Mouse (Mus musculus) hindbrain, embryonic 14.5 days (tissue): ENCODE data around the gene Kif3a. TPM values are rescaled to one million over a fixed set of nuclear protein-coding genes. Genes with fewer than 3 reads are reported as not detected.

ENCODE experiments used
- ATAC-seq: fragments of 200-750 bp; cut with Nextera tagmentation; 2 replicates; pipeline ENCODE4 v1.8.0; 2017; ENCODE audit warnings: moderate number of reproducible peaks, mild to moderate bottlenecking, moderate TSS enrichment, moderate library complexity; ENCODE audit not compliant: low FRiP score
- DNase-seq: peaks from one replicate; pipeline ENCODE4 v3.0.0-alpha.2; 2015; ENCODE audit warnings: low spot score
- H3K27ac ChIP-seq: fragments of 300-500 bp; sonication (generic); 2 replicates; pipeline ENCODE4 v1.5.1; 2014; ENCODE audit warnings: mild to moderate bottlenecking, moderate library complexity
- H3K27me3 ChIP-seq: fragments of 300-500 bp; sonication (generic); 2 replicates; pipeline ENCODE4 v1.6.1; 2014; ENCODE audit warnings: mild to moderate bottlenecking, low read length, mixed read lengths; ENCODE audit not compliant: control insufficient read depth, insufficient read depth
- H3K36me3 ChIP-seq: fragments of 300-500 bp; sonication (generic); replicated peaks from 2 replicates; pipeline ENCODE4 v1.6.1; 2014; ENCODE audit not compliant: control insufficient read depth, insufficient read depth
- H3K4me1 ChIP-seq: fragments of 300-500 bp; sonication (generic); replicated peaks from 2 replicates; pipeline ENCODE4 v1.6.1; 2014; ENCODE audit warnings: antibody characterized with exemption, low read length, mixed read lengths; ENCODE audit not compliant: control insufficient read depth, insufficient read depth
- H3K4me2 ChIP-seq: fragments of 300-500 bp; sonication (generic); replicated peaks from 2 replicates; pipeline ENCODE4 v1.6.1; 2014; ENCODE audit warnings: mild to moderate bottlenecking, moderate library complexity
- H3K4me3 ChIP-seq: fragments of 300-500 bp; sonication (generic); replicated peaks from 2 replicates; pipeline ENCODE4 v1.5.1; 2014; ENCODE audit warnings: mild to moderate bottlenecking, low read length
- H3K9ac ChIP-seq: fragments of 300-500 bp; sonication (generic); 2 replicates; pipeline ENCODE4 v1.6.1; 2014
- H3K9me3 ChIP-seq: fragments of 300-500 bp; sonication (generic); 2 replicates; pipeline ENCODE4 v1.6.1; 2016; ENCODE audit warnings: low read length; ENCODE audit not compliant: control insufficient read depth
- WGBS: fragments of 180-500 bp; shearing (Covaris S2); extraction: QIAGEN DNeasy Blood & Tissue Kit; methylation state at CpG from one replicate; pipeline ENCODE4 v1.1.7; 2014; 5-methylcytosine and 5-hydroxymethylcytosine counted together
- polyA plus RNA-seq: library from polyadenylated mRNA; unstranded; fragments of >200 nt; fragmentation: Nextera tagmentation; extraction: Ambion mirVana; gene quantifications from 2 replicates; pipeline ENCODE4 v1.2.1, GENCODE M21; 2014

Gene Kif3a
- polyA plus RNA-seq, 1 experiment from 2014 or later, result 278 TPM

GRCm38 (mm10) chr11:53523545-53524405, 43.4 kb upstream of the Kif3a start:
- Histone ChIP-seq H3K9me3 (no peaks in the 10 kb centered on the region), H3K36me3 (no peaks in the 10 kb centered on the region), H3K4me3 (no peak overlapping the region), H3K4me1 (peaks cover 11% of the 10 kb centered on the region), H3K9ac (no peak overlapping the region), H3K27ac (no peak overlapping the region), H3K27me3 (no peaks in the 10 kb centered on the region), H3K4me2 (no peak overlapping the region)
- no peak for ATAC-seq
- DNase-seq, result no peak
- WGBS, result 87% methylated on average over 14 of the region's 14 CpGs

GRCm38 (mm10) chr11:53524905-53525304, 42.3 kb upstream of the Kif3a start:
- Histone ChIP-seq H3K9me3 (no peaks in the 10 kb centered on the region), H3K4me1 (peaks cover 18% of the 10 kb centered on the region), H3K36me3 (no peaks in the 10 kb centered on the region), H3K27ac (no peak overlapping the region), H3K4me3 (no peak overlapping the region), H3K4me2 (no peak overlapping the region), H3K27me3 (no peaks in the 10 kb centered on the region), H3K9ac (no peak overlapping the region)
- 70% methylated on average over 6 of the region's 6 CpGs for WGBS
- DNase-seq (no peak), ATAC-seq (no peak)

- Histone ChIP-seq H3K27me3 (no peaks in the 10 kb centered on the region), H3K9me3 (no peaks in the 10 kb centered on the region), H3K36me3 (no peaks in the 10 kb centered on the region), H3K4me1 (peaks cover 18% of the 10 kb centered on the region), H3K27ac (no peak overlapping the region), H3K4me2 (no peak overlapping the region), H3K9ac (no peak overlapping the region), H3K4me3 (no peak overlapping the region)
- WGBS, result 47% methylated on average over 4 of the region's 4 CpGs
- ATAC-seq (no peak), DNase-seq (no peak)
Measured at GRCm38 (mm10) chr11:53525461-53525860, 41.7 kb upstream of the Kif3a start.

GRCm38 (mm10) chr11:53528397-53529252, 38.6 kb upstream of the Kif3a start:
- no peak overlapping the region for H3K4me2 ChIP-seq
- DNase-seq (no peak), ATAC-seq (no peak)
- 0 out of 2 replicates have a peak, but pooled peaks cover 7% of the 10 kb centered on the region for H3K4me1 ChIP-seq
- H3K36me3 ChIP-seq, result peaks cover 3% of the 10 kb centered on the region; the same call in 1 of the 2 replicates
- no peaks in the 10 kb centered on the region for H3K27me3 ChIP-seq
- WGBS, result 80% methylated on average over 9 of the region's 9 CpGs
- H3K4me3 ChIP-seq, result no peak overlapping the region
- no peak overlapping the region for H3K27ac ChIP-seq
- no peak overlapping the region for H3K9ac ChIP-seq
- no peaks in the 10 kb centered on the region for H3K9me3 ChIP-seq

GRCm38 (mm10) chr11:53529253-53529557, 38.0 kb upstream of the Kif3a start:
- Histone ChIP-seq H3K4me1 (0 out of 2 replicates have a peak, but pooled peaks cover 7% of the 10 kb centered on the region), H3K9ac (no peak overlapping the region), H3K4me2 (no peak overlapping the region), H3K9me3 (no peaks in the 10 kb centered on the region), H3K27ac (no peak overlapping the region), H3K27me3 (no peaks in the 10 kb centered on the region), H3K36me3 (peaks cover 8% of the 10 kb centered on the region), H3K4me3 (no peak overlapping the region)
- 69% methylated on average over 6 of the region's 6 CpGs for WGBS
- ATAC-seq (no peak), DNase-seq (no peak)

GRCm38 (mm10) chr11:53530001-53530400, 37.2 kb upstream of the Kif3a start:
- 0 out of 2 replicates have a peak, but pooled peaks cover 7% of the 10 kb centered on the region for H3K4me1 ChIP-seq
- H3K27ac ChIP-seq, result no peak overlapping the region
- ATAC-seq, result no peak
- 84% methylated on average over 9 of the region's 9 CpGs for WGBS
- no peaks in the 10 kb centered on the region for H3K27me3 ChIP-seq
- no peak overlapping the region for H3K9ac ChIP-seq
- peaks cover 16% of the 10 kb centered on the region for H3K36me3 ChIP-seq
- H3K9me3 ChIP-seq, result no peaks in the 10 kb centered on the region
- no peak overlapping the region for H3K4me3 ChIP-seq
- DNase-seq, result no peak
- no peak overlapping the region for H3K4me2 ChIP-seq

- no peak overlapping the region for H3K4me3 ChIP-seq
Measured at GRCm38 (mm10) chr11:53531578-53532230, 35.5 kb upstream of the Kif3a start.

GRCm38 (mm10) chr11:53532231-53532620, 35.0 kb upstream of the Kif3a start:
- 100% methylated on average over 1 of the region's 1 CpGs for WGBS
- no peak overlapping the region for H3K4me3 ChIP-seq
- no peak for ATAC-seq

More at GRCm38 (mm10) chr11:53531578-53532230, 35.5 kb upstream of the Kif3a start:
- Histone ChIP-seq H3K27me3 (no peaks in the 10 kb centered on the region), H3K4me1 (0 out of 2 replicates have a peak, but pooled peaks cover 7% of the 10 kb centered on the region), H3K4me2 (no peak overlapping the region), H3K9me3 (no peaks in the 10 kb centered on the region), H3K36me3 (peaks cover 33% of the 10 kb centered on the region), H3K27ac (no peak overlapping the region), H3K9ac (no peak overlapping the region)
- DNase-seq (no peak), ATAC-seq (no peak)
- WGBS, result 94% methylated on average over 10 of the region's 10 CpGs

GRCm38 (mm10) chr11:53539002-53539491, 28.1 kb upstream of the Kif3a start:
- DNase-seq, result no peak

More at GRCm38 (mm10) chr11:53532231-53532620, 35.0 kb upstream of the Kif3a start:
- H3K27me3 ChIP-seq, result no peaks in the 10 kb centered on the region
- peaks cover 38% of the 10 kb centered on the region for H3K36me3 ChIP-seq
- no peak overlapping the region for H3K27ac ChIP-seq
- no peaks in the 10 kb centered on the region for H3K9me3 ChIP-seq
- H3K4me1 ChIP-seq, result 0 out of 2 replicates have a peak, but pooled peaks cover 7% of the 10 kb centered on the region
- no peak for DNase-seq
- no peak overlapping the region for H3K9ac ChIP-seq
- H3K4me2 ChIP-seq, result no peak overlapping the region

More at GRCm38 (mm10) chr11:53539002-53539491, 28.1 kb upstream of the Kif3a start:
- Histone ChIP-seq H3K9me3 (no peaks in the 10 kb centered on the region), H3K27ac (no peak overlapping the region), H3K36me3 (peaks cover 56% of the 10 kb centered on the region), H3K4me1 (no peaks in the 10 kb centered on the region), H3K9ac (no peak overlapping the region), H3K27me3 (no peaks in the 10 kb centered on the region), H3K4me3 (no peak overlapping the region), H3K4me2 (no peak overlapping the region)
- 50% methylated on average over 15 of the region's 15 CpGs for WGBS
- no peak for ATAC-seq
